Mouse (Mus musculus) hindbrain, embryonic 14.5 days (tissue): ENCODE measurements around the gene Numb. TPM values are rescaled to one million over a fixed set of nuclear protein-coding genes. Genes with fewer than 3 reads are reported as not detected.

ENCODE experiments used
- polyA plus RNA-seq: library from polyadenylated mRNA; unstranded; fragments of >200 nt; fragmentation: Nextera tagmentation; extraction: Ambion mirVana; gene quantifications from 2 replicates; pipeline ENCODE4 v1.2.1, GENCODE M21; 2014

The Numb gene
- polyA plus RNA-seq, 1 experiment from 2014 or later, result 16.0 TPM

Other genes starting within 250 kb of the Numb start
- gene Psen1, start 233.8 kb downstream of the Numb start, polyA plus RNA-seq, result 75.0 and 83.6 TPM in 2 replicates
- 0.26 and 0.44 TPM in 2 replicates for gene Papln, start 158.3 kb downstream of the Numb start, polyA plus RNA-seq
- gene Riox1, start 28.7 kb upstream of the Numb start, polyA plus RNA-seq, result 12.4 and 15.0 TPM in 2 replicates
- gene Heatr4, start 62.9 kb upstream of the Numb start, polyA plus RNA-seq, result not detected in 2 replicates
- gene Acot2, start 65.9 kb upstream of the Numb start, polyA plus RNA-seq, result 9.8 and 13.8 TPM in 2 replicates
- 100 and 108 TPM in 2 replicates for gene Acot1, start 87.6 kb upstream of the Numb start, polyA plus RNA-seq
- 0.54 and 0.61 TPM in 2 replicates for gene Acot4, start 116.4 kb upstream of the Numb start, polyA plus RNA-seq
- not detected in 2 replicates for gene Gm49366, start 117.0 kb upstream of the Numb start, polyA plus RNA-seq
- gene Acot3, start 130.2 kb upstream of the Numb start, polyA plus RNA-seq, result 0.78 and 1.9 TPM in 2 replicates
- gene Acot5, start 147.4 kb upstream of the Numb start, polyA plus RNA-seq, result 0.30 and 0.48 TPM in 2 replicates
- 1.5 TPM in 2 replicates for gene Acot6, start 178.7 kb upstream of the Numb start, polyA plus RNA-seq
- 6.3 and 7.3 TPM in 2 replicates for gene Dnal1, start 192.4 kb upstream of the Numb start, polyA plus RNA-seq
- gene Pnma1, start 226.6 kb upstream of the Numb start, polyA plus RNA-seq, result 3.2 and 4.1 TPM in 2 replicates